29 mouse cellular contexts compared by ENCODE assay signal in the genomic region with DNA sequence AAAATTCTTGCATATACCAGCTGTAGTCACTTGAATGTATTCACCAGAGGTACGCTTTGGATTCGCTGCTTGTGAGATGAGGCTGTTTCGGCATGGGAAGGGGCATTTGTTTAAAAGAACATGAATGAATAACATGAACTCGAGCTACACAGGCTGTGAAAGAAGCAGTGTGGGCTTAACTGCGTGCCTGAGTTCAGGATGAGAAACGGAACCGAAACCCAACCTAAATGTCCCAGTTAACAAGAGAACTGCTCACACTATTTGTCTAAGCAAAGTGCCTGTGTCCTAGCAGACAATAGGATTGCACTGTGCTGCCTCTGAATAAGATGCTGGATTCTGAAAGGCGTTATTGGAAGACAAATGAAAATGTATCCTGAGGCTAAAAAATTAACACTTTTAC.
"Had no signal": no experiment of that assay in that cellular context is flagged by ENCODE, and none has a peak within 500 bp of the region (broad histone marks: within the 10 kb centered on the region; RNA-seq: fewer than 3 reads in every experiment).

No protein-coding gene starts in this region.

- H3K27ac ChIP-seq: limb, embryonic 10.5 days; limb, embryonic 12.5 days; limb, embryonic 13.5 days; limb, embryonic 15.5 days; liver, embryonic 12.5 days; liver, embryonic 13.5 days; liver, embryonic 14.5 days; liver, embryonic 15.5 days; lung, embryonic 15.5 days; macrophage; midbrain, embryonic 10.5 days; midbrain, embryonic 12.5 days; midbrain, embryonic 13.5 days; midbrain, embryonic 15.5 days had no signal

- H3K27me3 ChIP-seq: limb, embryonic 12.5 days; limb, embryonic 13.5 days; limb, embryonic 15.5 days; liver, embryonic 12.5 days; liver, embryonic 13.5 days; liver, embryonic 15.5 days; lung, embryonic 15.5 days; megakaryocyte, embryonic 14.5 days; midbrain, embryonic 12.5 days; midbrain, embryonic 13.5 days; midbrain, embryonic 15.5 days had no signal

- DNase-seq: left cerebral cortex, postnatal 4 days; liver; liver, embryonic 13.5 days; liver, postnatal 0 days; lung, adult 18-20 months; lung, adult 2 months; lung, embryonic 14.5 days; lung, postnatal 10 days; lung, postnatal 14 days; lung, postnatal 36 days; lung, postnatal 4 days; midbrain, embryonic 14.5 days had no signal

- H3K36me3 ChIP-seq: limb, embryonic 10.5 days; limb, embryonic 12.5 days; limb, embryonic 13.5 days; limb, embryonic 15.5 days; liver, embryonic 12.5 days; liver, embryonic 13.5 days; liver, embryonic 15.5 days; lung, embryonic 15.5 days; midbrain, embryonic 10.5 days; midbrain, embryonic 12.5 days; midbrain, embryonic 13.5 days; midbrain, embryonic 15.5 days had no signal

- H3K4me3 ChIP-seq: limb, embryonic 10.5 days; limb, embryonic 12.5 days; limb, embryonic 13.5 days; limb, embryonic 15.5 days; liver, embryonic 12.5 days; liver, embryonic 13.5 days; liver, embryonic 15.5 days; lung, embryonic 15.5 days; megakaryocyte, embryonic 14.5 days; midbrain, embryonic 10.5 days; midbrain, embryonic 12.5 days; midbrain, embryonic 13.5 days; midbrain, embryonic 15.5 days; myocyte had no signal

- H3K4me2 ChIP-seq: limb, embryonic 12.5 days; limb, embryonic 13.5 days; limb, embryonic 15.5 days; liver, embryonic 11.5 days; liver, embryonic 12.5 days; liver, embryonic 13.5 days; liver, embryonic 15.5 days; lung, embryonic 14.5 days; lung, embryonic 15.5 days; midbrain, embryonic 11.5 days; midbrain, embryonic 12.5 days; midbrain, embryonic 13.5 days; midbrain, embryonic 15.5 days had no signal

- H3K9me3 ChIP-seq: limb, embryonic 10.5 days; limb, embryonic 12.5 days; limb, embryonic 13.5 days; limb, embryonic 15.5 days; liver, embryonic 12.5 days; liver, embryonic 13.5 days; liver, embryonic 15.5 days; lung, embryonic 15.5 days; midbrain, embryonic 10.5 days; midbrain, embryonic 12.5 days; midbrain, embryonic 13.5 days; midbrain, embryonic 15.5 days had no signal

- H3K4me1 ChIP-seq: limb, embryonic 10.5 days; limb, embryonic 12.5 days; limb, embryonic 13.5 days; liver, embryonic 12.5 days; liver, embryonic 13.5 days; liver, embryonic 15.5 days; lung, embryonic 15.5 days; midbrain, embryonic 10.5 days; midbrain, embryonic 12.5 days; midbrain, embryonic 13.5 days; midbrain, embryonic 15.5 days had no signal

- H3K9ac ChIP-seq: limb, embryonic 12.5 days; limb, embryonic 13.5 days; limb, embryonic 15.5 days; liver, embryonic 12.5 days; liver, embryonic 13.5 days; liver, embryonic 14.5 days; liver, embryonic 15.5 days; liver, postnatal 0 days; lung, embryonic 14.5 days; lung, embryonic 15.5 days; midbrain, embryonic 12.5 days; midbrain, embryonic 13.5 days; midbrain, embryonic 15.5 days had no signal
